Mouse (Mus musculus) 3T3-L1 (cell line): Measurements from ENCODE around the gene L3mbtl1.

Experiments used
- DNase-seq: peaks from one replicate; pipeline ENCODE4 v3.0.0-alpha.2; 2015; ENCODE audit warnings: low read depth, low spot score

The L3mbtl1 gene

GRCm38 (mm10) chr2:162993881-162994616 lies 50.8 kb downstream of the L3mbtl1 start:
- DNase-seq = no peak

- peak; percentile 68 for DNase-seq
These were observed 55.4 kb downstream of the L3mbtl1 start for GRCm38 (mm10) chr2:162998528-162999230.

GRCm38 (mm10) chr2:162999744-163000143 lies 56.5 kb downstream of the L3mbtl1 start:
- peak; percentile 77 for DNase-seq

- no peak for DNase-seq
These were observed 57.8 kb downstream of the L3mbtl1 start for GRCm38 (mm10) chr2:163001071-163001470.

- no peak for DNase-seq
These were observed 64.0 kb downstream of the L3mbtl1 start for GRCm38 (mm10) chr2:163007299-163007698.

- peak; percentile 88 for DNase-seq
These were observed 73.9 kb downstream of the L3mbtl1 start, which contains the start of gene Ift52 for GRCm38 (mm10) chr2:163016916-163017743. Gene Ift52, plus strand, starts transcription at chr2:163017354.
